Mouse (Mus musculus) embryonic fibroblast, embryonic 13.5 days (primary cell): Measurements from ENCODE around the gene Pde4a. TPM values are rescaled to one million over a fixed set of nuclear protein-coding genes. Genes with fewer than 3 reads are reported as not detected.
"Not testable (repeated sequence)": the region's sequence is repeated elsewhere in the genome, so short reads cannot be mapped to it uniquely, and the experiment has no call there.

Experiments
- H3K27ac ChIP-seq: 2 replicates; pipeline ENCODE4 v1.5.1; 2012; ENCODE audit warnings: low read length, control low read depth, inconsistent platforms; ENCODE audit not compliant: insufficient read depth
- H3K4me1 ChIP-seq: 2 replicates; pipeline ENCODE4 v1.6.1; 2011; ENCODE audit warnings: low read length; ENCODE audit not compliant: control insufficient read depth, insufficient read depth
- H3K4me3 ChIP-seq: 2 replicates; pipeline ENCODE4 v1.5.1; 2011; ENCODE audit warnings: mild to moderate bottlenecking, control low read depth, low read length; ENCODE audit not compliant: insufficient read depth
- CTCF ChIP-seq: IDR thresholded peaks from 2 replicates; pipeline ENCODE4 v1.5.1; 2011; ENCODE audit warnings: mild to moderate bottlenecking, control low read depth, low read length, moderate library complexity, borderline replicate concordance; ENCODE audit not compliant: insufficient read depth
- POLR2A ChIP-seq: IDR thresholded peaks from 2 replicates; pipeline ENCODE4 v1.6.1; 2011; ENCODE audit warnings: low read depth, mild to moderate bottlenecking, control low read depth, low read length, moderate library complexity
- polyA plus RNA-seq: library from polyadenylated mRNA; stranded (reverse); fragments of >200 nt; gene quantifications from 2 replicates; pipeline ENCODE4 v1.2.4, GENCODE M21; 2011; ENCODE audit warnings: low read depth; ENCODE audit not compliant: missing spikeins, insufficient read length

The Pde4a gene
- polyA plus RNA-seq, 1 experiment, result 14.7 TPM

DNA sequence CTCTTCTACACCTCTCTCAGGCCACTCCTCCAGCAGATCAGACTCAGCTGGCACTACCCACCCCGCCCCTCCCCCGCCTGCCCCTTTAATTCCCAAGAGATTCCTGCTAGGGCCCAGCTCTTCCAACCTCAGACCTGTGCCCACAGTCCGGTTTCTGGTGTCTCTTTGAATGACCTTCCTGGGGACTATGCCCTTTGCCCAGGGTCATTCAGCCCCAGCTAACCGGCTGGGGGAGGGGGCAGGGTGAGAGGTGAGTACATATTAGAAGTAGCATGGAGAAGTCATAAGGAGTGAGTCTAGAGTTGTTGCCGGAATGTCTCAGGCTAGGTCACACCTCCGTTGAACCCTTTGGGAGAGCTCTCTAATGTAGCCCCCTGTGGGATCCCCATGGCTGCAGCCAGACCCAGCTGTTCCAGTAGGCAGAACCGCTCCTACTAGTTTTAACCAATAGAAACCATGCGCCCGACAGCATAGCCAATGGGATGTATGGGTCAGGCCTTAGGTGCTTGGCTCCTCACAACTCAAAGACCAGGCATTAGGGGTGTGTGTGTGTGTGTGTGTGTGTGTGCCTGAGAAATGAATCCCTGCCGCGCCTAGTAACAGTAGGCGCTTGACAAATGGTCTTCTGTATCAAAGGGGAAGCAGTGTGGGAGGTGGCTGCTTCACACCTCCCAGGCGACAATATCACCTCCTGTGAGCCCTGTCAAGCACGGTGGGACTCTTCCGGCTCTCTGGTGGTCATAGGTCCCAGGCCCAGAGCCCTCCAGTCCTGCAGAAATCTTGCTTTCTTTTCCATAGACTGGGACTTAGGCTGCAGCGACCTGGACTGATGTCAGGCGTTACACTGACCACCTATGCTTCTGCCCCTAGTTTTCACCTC, 84.4 kb downstream of the Pde4a start:
- Histone ChIP-seq H3K4me3 (no peak overlapping the region), H3K4me1 (no peaks in the 10 kb centered on the region), H3K27ac (no peak overlapping the region)
- no peak for TF ChIP-seq CTCF
- TF ChIP-seq POLR2A, result no peak

DNA sequence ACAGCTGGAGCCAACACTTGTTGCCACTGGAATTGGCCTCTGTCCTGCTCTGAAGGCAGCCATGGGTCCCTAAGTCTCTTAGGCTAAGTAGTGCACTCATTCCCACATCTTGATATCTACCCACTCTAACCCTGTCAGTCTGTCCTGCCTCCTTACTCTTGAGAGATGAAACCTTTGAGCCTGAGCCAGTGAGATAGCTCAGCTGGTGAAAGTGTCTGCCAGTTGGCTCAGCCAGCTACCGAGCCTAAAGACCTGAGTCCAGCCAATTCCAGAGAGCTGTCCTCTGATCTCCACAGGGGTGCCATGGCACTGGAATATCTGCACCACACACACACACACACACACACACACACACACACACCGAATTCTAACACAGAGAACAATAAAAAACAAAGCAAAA, 85.0 kb downstream of the Pde4a start:
- H3K4me1 ChIP-seq, result no peaks in the 10 kb centered on the region
- H3K4me3 ChIP-seq, result no peak overlapping the region
- TF ChIP-seq POLR2A (no peak), CTCF (no peak)
- H3K27ac ChIP-seq, result no peak overlapping the region

DNA sequence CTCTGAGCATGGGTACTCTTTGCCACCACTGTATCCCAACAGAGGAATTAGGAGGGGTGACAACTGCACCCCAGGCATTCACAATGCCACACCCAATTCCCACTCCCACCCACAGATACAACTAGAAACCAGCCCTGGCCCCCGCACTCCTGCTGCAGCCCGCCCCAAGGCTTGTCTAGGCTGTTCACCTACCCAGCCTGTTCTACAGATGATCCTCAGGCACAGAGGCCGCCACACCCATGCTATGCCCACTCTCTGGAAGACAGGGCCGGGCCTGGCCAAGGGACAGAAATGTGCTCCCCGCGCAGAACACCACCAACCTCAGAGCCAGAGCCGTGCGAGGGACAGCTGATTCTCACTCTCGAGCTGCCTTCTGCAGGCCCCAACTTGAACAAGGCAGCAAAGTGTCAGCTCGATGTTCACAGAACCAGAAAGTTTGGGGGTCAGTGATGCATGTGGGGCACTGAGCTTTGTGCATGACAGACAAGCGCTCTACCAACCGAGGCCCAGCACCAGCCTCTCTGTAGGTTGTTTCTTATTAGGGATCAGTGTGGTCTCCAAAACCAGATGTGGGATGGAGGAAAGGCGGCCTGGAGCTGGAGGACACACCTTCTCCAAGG, 85.7 kb downstream of the Pde4a start:
- TF ChIP-seq CTCF (no peak), POLR2A (no peak)
- Histone ChIP-seq H3K27ac (no peak overlapping the region), H3K4me3 (no peak overlapping the region), H3K4me1 (no peaks in the 10 kb centered on the region)

DNA sequence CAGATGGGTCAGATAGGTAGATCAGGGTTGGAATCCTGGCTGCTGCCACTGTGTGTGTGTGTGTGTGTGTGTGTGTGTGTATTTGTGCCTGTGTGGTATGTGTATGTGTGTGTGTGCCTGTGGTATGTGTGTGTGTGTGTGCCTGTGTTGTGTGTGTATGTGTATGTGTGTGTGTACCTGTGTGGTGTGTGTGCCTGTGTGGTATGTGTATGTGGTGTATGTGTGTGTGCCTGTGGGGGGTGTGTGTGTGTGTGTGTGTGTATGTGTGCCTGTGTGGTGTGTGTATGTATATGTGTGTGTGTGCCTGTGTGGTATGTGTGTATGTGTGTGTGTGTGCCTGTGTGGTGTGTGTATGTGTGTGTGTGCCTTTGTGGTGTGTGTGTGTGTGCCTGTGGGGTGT, 89.2 kb downstream of the Pde4a start:
- no peaks in the 10 kb centered on the region for H3K4me1 ChIP-seq
- no peak overlapping the region for H3K4me3 ChIP-seq
- TF ChIP-seq POLR2A, result no peak
- TF ChIP-seq CTCF, result no peak
- no peak overlapping the region for H3K27ac ChIP-seq

DNA sequence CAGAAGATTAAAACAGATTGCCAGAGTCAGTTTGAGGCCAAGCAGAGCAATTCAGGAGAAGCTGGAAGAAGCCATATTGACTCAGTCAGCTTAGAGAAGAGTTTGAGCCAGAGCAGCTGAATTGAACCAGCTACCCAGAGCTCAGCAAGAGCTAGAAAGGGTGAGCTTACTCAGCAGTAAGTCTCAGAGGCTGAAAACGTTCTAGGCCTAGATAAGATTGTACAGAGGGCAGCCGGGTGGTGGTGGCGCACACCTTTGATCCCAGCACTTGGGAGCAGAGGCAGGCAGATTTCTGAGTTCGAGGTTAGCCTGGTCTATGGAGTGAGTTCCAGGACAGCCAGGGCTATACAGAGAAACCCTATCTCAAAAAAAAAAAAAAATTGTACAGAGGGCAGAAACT, 90.8 kb downstream of the Pde4a start:
- H3K4me1 ChIP-seq, H3K27ac ChIP-seq, H3K4me3 ChIP-seq: not testable (repeated sequence)

DNA sequence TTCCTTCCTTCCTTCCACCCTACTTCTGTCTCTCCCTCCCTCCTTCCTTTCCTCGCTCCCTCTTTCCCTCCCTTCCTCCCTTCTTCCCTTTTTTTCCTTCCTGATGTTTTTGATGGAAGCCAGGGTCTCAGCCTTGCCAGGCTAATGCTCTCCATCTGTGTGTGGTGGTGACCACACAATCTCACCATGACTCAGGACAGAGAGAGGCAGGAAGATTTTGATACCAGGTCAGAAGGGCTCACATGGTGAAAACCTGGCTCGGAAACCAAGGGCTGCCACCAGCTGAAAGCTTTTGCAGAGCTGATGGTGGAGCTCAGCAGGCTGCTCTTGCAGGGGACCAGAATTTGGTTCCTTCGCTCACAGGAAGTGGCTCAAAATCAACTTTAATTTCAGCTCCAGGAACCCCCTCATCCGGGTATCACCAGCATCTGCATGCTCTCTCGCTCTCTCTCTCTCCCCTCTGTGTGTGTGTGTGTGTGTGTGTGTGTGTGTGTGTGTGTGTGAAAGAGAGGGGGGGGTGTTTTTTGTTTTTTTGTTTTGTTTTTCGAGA, 95.1 kb downstream of the Pde4a start:
- Histone ChIP-seq H3K4me1 (peaks cover 3% of the 10 kb centered on the region; the same call in 1 of the 2 replicates), H3K4me3 (no peak overlapping the region), H3K27ac (no peak overlapping the region)
- no peak for TF ChIP-seq CTCF
- TF ChIP-seq POLR2A, result no peak

DNA sequence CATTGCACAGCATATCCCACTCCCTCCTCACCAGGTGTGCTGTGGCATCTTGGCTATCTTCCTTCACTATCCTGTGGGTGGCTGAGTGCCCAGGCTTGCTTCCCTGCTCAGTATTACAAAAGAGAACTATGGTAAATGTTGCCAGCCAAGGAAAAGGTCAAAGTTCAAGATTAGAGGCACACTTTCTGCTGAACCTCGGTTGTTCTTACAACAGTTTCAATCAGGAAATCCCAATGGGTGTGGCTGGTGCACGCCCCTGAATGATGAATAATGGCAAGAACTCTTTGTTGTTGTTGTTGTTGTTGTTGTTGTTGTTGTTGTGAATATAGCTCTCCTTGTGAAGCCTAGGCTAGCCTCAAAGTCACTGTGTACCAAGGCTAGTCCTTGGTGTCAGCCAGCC, 96.3 kb downstream of the Pde4a start:
- TF ChIP-seq POLR2A (no peak), CTCF (no peak)
- Histone ChIP-seq H3K4me1 (peaks cover 4% of the 10 kb centered on the region; the same call in 1 of the 2 replicates), H3K27ac (no peak overlapping the region), H3K4me3 (no peak overlapping the region)

Other genes starting within 250 kb of the Pde4a start
- 47.2 and 59.0 TPM in 2 replicates for gene Dnmt1, start 205.8 kb upstream of the Pde4a start, polyA plus RNA-seq
- 34.0 and 36.2 TPM in 2 replicates for gene S1pr2, start 188.9 kb upstream of the Pde4a start, polyA plus RNA-seq
- gene Mrpl4, start 163.0 kb upstream of the Pde4a start, polyA plus RNA-seq, result 43.7 and 43.9 TPM in 2 replicates
- gene Icam1, start 149.7 kb upstream of the Pde4a start, polyA plus RNA-seq, result 15.4 and 18.9 TPM in 2 replicates
- not detected in 2 replicates for gene Icam4, start 136.3 kb upstream of the Pde4a start, polyA plus RNA-seq
- 0.82 and 1.0 TPM in 2 replicates for gene Icam5, start 133.6 kb upstream of the Pde4a start, polyA plus RNA-seq
- gene Zglp1, start 98.6 kb upstream of the Pde4a start, polyA plus RNA-seq, result not detected in 2 replicates
- 0.35 and 0.44 TPM in 2 replicates for gene Gm49373, start 92.6 kb upstream of the Pde4a start, polyA plus RNA-seq
- gene Fdx1l, start 92.1 kb upstream of the Pde4a start, polyA plus RNA-seq, result 20.9 and 29.0 TPM in 2 replicates
- 2.4 and 5.2 TPM in 2 replicates for gene Gm38431, start 73.7 kb upstream of the Pde4a start, polyA plus RNA-seq
- gene Raver1, start 73.7 kb upstream of the Pde4a start, polyA plus RNA-seq, result 34.2 and 40.8 TPM in 2 replicates
- gene Tyk2, start 34.5 kb upstream of the Pde4a start, polyA plus RNA-seq, result 11.1 and 15.1 TPM in 2 replicates
- 142 and 166 TPM in 2 replicates for gene Cdc37, start 15.7 kb upstream of the Pde4a start, polyA plus RNA-seq
- gene Keap1, start 73.6 kb downstream of the Pde4a start, polyA plus RNA-seq, result 23.2 and 27.4 TPM in 2 replicates
- not detected in 2 replicates for gene S1pr5, start 82.7 kb downstream of the Pde4a start, polyA plus RNA-seq
- gene Atg4d, start 99.6 kb downstream of the Pde4a start, polyA plus RNA-seq, result 5.3 and 8.2 TPM in 2 replicates
- 24.9 and 28.9 TPM in 2 replicates for gene Kri1, start 122.3 kb downstream of the Pde4a start, polyA plus RNA-seq
- gene Cdkn2d, start 125.7 kb downstream of the Pde4a start, polyA plus RNA-seq, result 13.0 and 16.5 TPM in 2 replicates
- gene Ap1m2, start 146.6 kb downstream of the Pde4a start, polyA plus RNA-seq, result not detected in 2 replicates
- gene Slc44a2, start 155.0 kb downstream of the Pde4a start, polyA plus RNA-seq, result 115 and 125 TPM in 2 replicates
- 80.9 and 94.0 TPM in 2 replicates for gene Ilf3, start 202.2 kb downstream of the Pde4a start, polyA plus RNA-seq
- 30.0 and 35.8 TPM in 2 replicates for gene Qtrt1, start 246.1 kb downstream of the Pde4a start, polyA plus RNA-seq